Mouse (Mus musculus) bone marrow, adult 2 months (tissue): ENCODE data around the gene Swt1.

Experiments used
- CTCF ChIP-seq: fragments of 200-500 bp; IDR thresholded peaks from 2 replicates; pipeline ENCODE4 v1.5.1; 2011; ENCODE audit warnings: low read length, control low read depth; ENCODE audit not compliant: control insufficient read depth, insufficient read depth
- POLR2A ChIP-seq: fragments of 200-500 bp; IDR thresholded peaks from 2 replicates; pipeline ENCODE4 v1.6.1; 2011; ENCODE audit warnings: low read depth, mild to moderate bottlenecking, control low read depth, low read length, borderline replicate concordance; ENCODE audit not compliant: control insufficient read depth

GRCm38 (mm10) chr1:151464914-151465313 is 36.7 kb upstream of the Swt1 start:
- TF ChIP-seq CTCF (no peak), POLR2A (no peak)
